Mouse (Mus musculus) spleen, adult 18-20 months (tissue): ENCODE data around the gene Snapc4.

Experiments
- DNase-seq, 2 experiments: peaks; one replicate each; pipeline ENCODE4 v3.0.0; 2022; ENCODE audit warnings: mixed read lengths in 2 of 2

The Snapc4 gene

GRCm38 (mm10) chr2:26312812-26313211 is 67.6 kb downstream of the Snapc4 start:
- no peak for DNase-seq
